Mouse (Mus musculus): ENCODE data around the gene Zfp704.

DNA sequence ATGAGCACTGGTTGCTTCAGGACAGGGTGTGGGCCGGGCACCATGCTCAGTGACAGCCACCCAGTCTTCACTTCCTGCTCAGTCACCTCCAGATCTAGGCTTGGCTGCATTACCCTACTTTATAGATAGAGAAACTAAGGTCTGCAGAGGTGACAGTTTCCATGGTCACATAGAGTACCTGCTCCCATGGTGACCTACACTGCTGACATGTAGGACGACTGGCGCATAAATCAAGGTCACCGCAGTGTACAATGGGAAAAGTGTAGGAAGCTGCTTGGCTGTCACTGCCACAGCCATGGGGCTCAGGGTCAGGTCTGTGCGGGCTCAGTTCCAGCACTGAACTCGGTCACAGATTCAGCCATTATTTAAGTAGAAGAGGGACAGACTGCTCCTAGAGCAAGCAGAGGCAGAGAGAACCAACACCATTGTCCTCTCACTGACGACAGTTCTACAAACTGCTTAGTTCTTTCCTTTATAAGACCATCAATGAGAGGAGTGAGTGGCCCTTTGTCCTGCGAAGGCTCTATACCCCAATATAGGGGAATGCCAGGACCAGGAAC is 109.8 kb downstream of the Zfp704 start:
- TF ChIP-seq POLR2A (IDR thresholded peaks at IDR 0.05; ENCODE audit: borderline replicate concordance, extremely low read depth, low read depth, low read length), result no peak
- TF ChIP-seq CTCF (IDR thresholded peaks at IDR 0.05; ENCODE audit: insufficient read depth, low read length), result no peak
